ENCODE assay signal across 13 mouse cellular contexts in the genomic region with DNA sequence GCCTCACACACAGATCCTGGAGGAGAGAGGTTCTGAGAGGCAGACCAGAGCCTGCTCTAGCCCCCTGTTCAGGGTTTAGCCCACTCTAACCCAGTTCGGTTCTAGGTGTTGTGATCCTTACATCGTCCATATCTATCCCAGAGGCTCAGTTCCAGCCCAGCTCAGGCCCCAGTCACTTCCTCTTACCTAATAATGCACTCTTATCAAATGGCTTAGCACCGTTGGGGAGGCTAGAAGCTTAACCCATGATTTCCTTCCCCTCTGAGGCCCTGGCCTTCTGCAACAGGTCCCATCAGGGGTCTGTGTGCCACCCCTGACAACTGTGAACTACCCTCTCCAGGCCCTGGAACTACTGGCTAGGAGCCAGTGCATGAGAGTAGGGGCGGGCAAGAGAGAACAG. TPM values are rescaled to one million over a fixed set of nuclear protein-coding genes. Genes with fewer than 3 reads are reported as not detected.
A peak's percentile ranks its signal among the peaks of the same experiment; 100 is the strongest.
DNase-seq lines count a peak whose midpoint lies in the region; ATAC-seq and TF ChIP-seq lines count a peak whose summit lies in the region.
"Had no signal": no experiment of that assay in that cellular context is flagged by ENCODE, and none has a peak within 500 bp of the region (broad histone marks: within the 10 kb centered on the region; RNA-seq: fewer than 3 reads in every experiment).

No protein-coding gene starts in this region.

- peaks cover 29% of the 10 kb centered on the region for H3K4me1 ChIP-seq in lung, embryonic 15.5 days
- peaks cover 6% of the 10 kb centered on the region for H3K4me1 ChIP-seq in lung, adult 2 months (ENCODE audit: control insufficient read depth, insufficient read depth, low read length)
- peaks cover 6% of the 10 kb centered on the region; the same call in 1 of the 2 replicates for H3K4me1 ChIP-seq in bone marrow, adult 2 months (ENCODE audit: control insufficient read depth, insufficient read depth, low read length)
- H3K4me1 ChIP-seq in intestine, embryonic 16.5 days (ENCODE audit: control insufficient read depth, insufficient read depth, low read length) = peaks cover 15% of the 10 kb centered on the region

- whole genome bisulfite sequencing in lung, embryonic 15.5 days = 39% methylated on average over 4 of the region's 4 CpGs
- WGBS in lung, adult 2 months = 25% methylated on average over 4 of the region's 4 CpGs
- 2% methylated on average over 4 of the region's 4 CpGs for WGBS in bone marrow, adult 2 months
- 44% methylated on average over 4 of the region's 4 CpGs for WGBS in intestine, embryonic 16.5 days

- no peak overlapping the region for H3K4me3 ChIP-seq in lung, embryonic 15.5 days
- H3K4me3 ChIP-seq in lung, adult 2 months (replicated peaks; ENCODE audit: extremely low read depth, low read depth, low read length) = no peak overlapping the region
- peak overlapping the region; percentile 19 for H3K4me3 ChIP-seq in bone marrow, adult 2 months (replicated peaks; ENCODE audit: control insufficient read depth, low read depth, low read length)
- no peak overlapping the region for H3K4me3 ChIP-seq in intestine, embryonic 16.5 days (ENCODE audit: low read length)
- H3K4me3 ChIP-seq: hindbrain, embryonic 13.5 days had no signal

- TF ChIP-seq POLR2A in lung, adult 2 months (IDR thresholded peaks at IDR 0.05; ENCODE audit: borderline replicate concordance, extremely low read depth, low read depth, low read length) = no peak
- no peak for TF ChIP-seq POLR2A in bone marrow, adult 2 months (IDR thresholded peaks at IDR 0.05; ENCODE audit: borderline replicate concordance, control insufficient read depth, low read depth, low read length)

- no peaks in the 10 kb centered on the region for H3K36me3 ChIP-seq in lung, embryonic 15.5 days
- H3K36me3 ChIP-seq in intestine, embryonic 16.5 days (ENCODE audit: control insufficient read depth, insufficient read depth, low read length) = no peaks in the 10 kb centered on the region
- H3K36me3 ChIP-seq: hindbrain, embryonic 13.5 days had no signal

- no peaks in the 10 kb centered on the region for H3K9me3 ChIP-seq in lung, embryonic 15.5 days
- H3K9me3 ChIP-seq in intestine, embryonic 16.5 days (ENCODE audit: control insufficient read depth, low read length) = no peaks in the 10 kb centered on the region
- H3K9me3 ChIP-seq: hindbrain, embryonic 13.5 days had no signal

- peak overlapping the region; percentile 67 for H3K27ac ChIP-seq in lung, embryonic 15.5 days
- peak overlapping the region; percentile 92 for H3K27ac ChIP-seq in bone marrow, adult 2 months (ENCODE audit: control insufficient read depth, insufficient read depth, low read depth, low read length, poor library complexity)
- peak overlapping the region; percentile 74 for H3K27ac ChIP-seq in intestine, embryonic 16.5 days (ENCODE audit: low read length)
- H3K27ac ChIP-seq: hindbrain, embryonic 13.5 days had no signal

- peaks cover 27% of the 10 kb centered on the region; the same call in 1 of the 2 replicates for H3K27me3 ChIP-seq in lung, embryonic 15.5 days
- H3K27me3 ChIP-seq in intestine, embryonic 16.5 days (replicated peaks; ENCODE audit: control insufficient read depth, insufficient read depth, low read length) = peaks cover 4% of the 10 kb centered on the region; the same call in 1 of the 2 replicates

- no peak for TF ChIP-seq CTCF in lung, adult 2 months (IDR thresholded peaks at IDR 0.05; ENCODE audit: insufficient read depth, low read length)
- no peak for TF ChIP-seq CTCF in bone marrow, adult 2 months (IDR thresholded peaks at IDR 0.05; ENCODE audit: control insufficient read depth, insufficient read depth, low read length)

- ATAC-seq in lung, embryonic 15.5 days (ENCODE audit: borderline replicate concordance, extremely low read depth, low FRiP score, low TSS enrichment) = no peak
- ATAC-seq in intestine, embryonic 16.5 days = no peak
- peak; percentile 66 for ATAC-seq in megakaryocyte progenitor cell, adult 5-6 weeks (replicated peaks; ENCODE audit: poor library complexity)

- no peak overlapping the region for H3K9ac ChIP-seq in lung, embryonic 15.5 days
- no peak overlapping the region for H3K9ac ChIP-seq in intestine, embryonic 16.5 days (ENCODE audit: low read depth, low read length)
- H3K9ac ChIP-seq: hindbrain, embryonic 13.5 days had no signal

- no peak overlapping the region for H3K4me2 ChIP-seq in lung, embryonic 15.5 days
- no peak overlapping the region for H3K4me2 ChIP-seq in intestine, embryonic 16.5 days (ENCODE audit: low read depth, low read length)
- H3K4me2 ChIP-seq: hindbrain, embryonic 13.5 days had no signal

- DNase-seq in lung, adult 2 months = no peak
- DNase-seq in cerebellum, adult 18-20 months = no peak
- no peak for DNase-seq in gastrocnemius, postnatal 4 days (ENCODE audit: low spot score in 2 of 2)
- no peak for DNase-seq in urinary bladder, postnatal 14 days (ENCODE audit: low spot score)
- DNase-seq: gastrocnemius, postnatal 10 days had no signal

RNA-seq across cellular contexts. Expression of gene Plcb2, which starts 1.0 kb away (rescaled TPM):
- 1.5 and 2.5 TPM in 2 replicates for polyA plus RNA-seq in lung, embryonic 15.5 days (2015; fragmentation: Nextera tagmentation; extraction: Ambion mirVana)
- polyA plus RNA-seq in lung, adult 2 months (2012; rRNA removed) = 11.8 and 15.2 TPM in 2 replicates
- polyA plus RNA-seq in bone marrow, adult 2 months (2011; ENCODE audit: insufficient read depth, insufficient read length, low replicate concordance, missing spikeins) = 33.7 and 84.6 TPM in 2 replicates
- 0.99 and 1.3 TPM in 2 replicates for polyA plus RNA-seq in intestine, embryonic 16.5 days (2015; fragmentation: Nextera tagmentation; extraction: Ambion mirVana)
- 71.2 and 80.9 TPM in 2 replicates for total RNA-seq in megakaryocyte progenitor cell, adult 5-6 weeks (2015)
- 61.1 and 70.4 TPM in 2 replicates for total RNA-seq in megakaryocyte progenitor cell, adult 5-6 weeks (2017)
- 1 to 10 TPM; 1.1 to 1.3 TPM for total RNA-seq in gastrocnemius, postnatal 4 days (2021)

RNA-seq across cellular contexts. Expression of gene Inafm2, which starts 16.4 kb away (rescaled TPM):
- polyA plus RNA-seq in lung, embryonic 15.5 days (2015; fragmentation: Nextera tagmentation; extraction: Ambion mirVana) = 18.3 and 18.4 TPM in 2 replicates
- polyA plus RNA-seq in lung, adult 2 months (2012; rRNA removed) = 18.1 and 23.5 TPM in 2 replicates
- polyA plus RNA-seq in bone marrow, adult 2 months (2011; ENCODE audit: insufficient read depth, insufficient read length, low replicate concordance, missing spikeins) = 16.0 and 28.5 TPM in 2 replicates
- polyA plus RNA-seq in intestine, embryonic 16.5 days (2015; fragmentation: Nextera tagmentation; extraction: Ambion mirVana) = 21.9 and 24.1 TPM in 2 replicates
- 27.9 and 29.6 TPM in 2 replicates for total RNA-seq in megakaryocyte progenitor cell, adult 5-6 weeks (2015)
- 17.9 and 20.3 TPM in 2 replicates for total RNA-seq in megakaryocyte progenitor cell, adult 5-6 weeks (2017)
- 10 to 100 TPM in 1 of 2 experiments, 1 to 10 TPM in 1; 9.5 to 11.5 TPM for total RNA-seq in gastrocnemius, postnatal 4 days (2021)

RNA-seq across cellular contexts. Expression of gene Ankrd63, which starts 25.4 kb away (rescaled TPM):
- polyA plus RNA-seq in lung, embryonic 15.5 days (2015; fragmentation: Nextera tagmentation; extraction: Ambion mirVana) = 0.10 and 0.12 TPM in 2 replicates
- 5.0 and 5.4 TPM in 2 replicates for polyA plus RNA-seq in lung, adult 2 months (2012; rRNA removed)
- polyA plus RNA-seq in bone marrow, adult 2 months (2011; ENCODE audit: insufficient read depth, insufficient read length, low replicate concordance, missing spikeins) = 0.92 TPM in 1 of 2 replicates, not detected in the other
- polyA plus RNA-seq in intestine, embryonic 16.5 days (2015; fragmentation: Nextera tagmentation; extraction: Ambion mirVana) = 0.15 and 0.22 TPM in 2 replicates
- 0.61 and 0.89 TPM in 2 replicates for total RNA-seq in megakaryocyte progenitor cell, adult 5-6 weeks (2015)
- 0.33 and 0.84 TPM in 2 replicates for total RNA-seq in megakaryocyte progenitor cell, adult 5-6 weeks (2017)
- under 1 TPM in 1 of 2 experiments, not detected in 1; 0.08 TPM for total RNA-seq in gastrocnemius, postnatal 4 days (2021)
- total RNA-seq: ES-E14 had no signal
- polyA plus RNA-seq: hindbrain, embryonic 13.5 days had no signal

RNA-seq across cellular contexts. Expression of gene Ccdc9b, which starts 33.3 kb away (rescaled TPM):
- polyA plus RNA-seq in lung, embryonic 15.5 days (2015; fragmentation: Nextera tagmentation; extraction: Ambion mirVana) = 0.98 and 1.2 TPM in 2 replicates
- polyA plus RNA-seq in lung, adult 2 months (2012; rRNA removed) = 20.8 and 27.6 TPM in 2 replicates
- polyA plus RNA-seq in bone marrow, adult 2 months (2011; ENCODE audit: insufficient read depth, insufficient read length, low replicate concordance, missing spikeins) = 2.2 and 3.5 TPM in 2 replicates
- polyA plus RNA-seq in intestine, embryonic 16.5 days (2015; fragmentation: Nextera tagmentation; extraction: Ambion mirVana) = 0.93 and 1.2 TPM in 2 replicates
- total RNA-seq in megakaryocyte progenitor cell, adult 5-6 weeks (2015) = 0.07 and 0.25 TPM in 2 replicates
- total RNA-seq in megakaryocyte progenitor cell, adult 5-6 weeks (2017) = 0.42 and 0.47 TPM in 2 replicates
- 10 to 100 TPM; 11.0 to 12.8 TPM for total RNA-seq in gastrocnemius, postnatal 4 days (2021)

RNA-seq across cellular contexts. Expression of gene Phgr1, which starts 43.4 kb away (rescaled TPM):
- polyA plus RNA-seq in lung, embryonic 15.5 days (2015; fragmentation: Nextera tagmentation; extraction: Ambion mirVana) = not detected in 2 replicates
- polyA plus RNA-seq in lung, adult 2 months (2012; rRNA removed) = 2.2 and 70.4 TPM in 2 replicates
- not detected in 2 replicates for polyA plus RNA-seq in bone marrow, adult 2 months (2011; ENCODE audit: insufficient read depth, insufficient read length, low replicate concordance, missing spikeins)
- 66.6 and 66.9 TPM in 2 replicates for polyA plus RNA-seq in intestine, embryonic 16.5 days (2015; fragmentation: Nextera tagmentation; extraction: Ambion mirVana)
- not detected in 2 replicates for total RNA-seq in megakaryocyte progenitor cell, adult 5-6 weeks (2015)
- total RNA-seq in megakaryocyte progenitor cell, adult 5-6 weeks (2017) = not detected in 2 replicates
- total RNA-seq in gastrocnemius, postnatal 4 days (2021) = not detected
- total RNA-seq: ES-E14; gastrocnemius, postnatal 10 days; left cerebral cortex, postnatal 14 days had no signal
- polyA plus RNA-seq: cortical plate, adult 2 months; hindbrain, embryonic 13.5 days had no signal
